In genomic region chr12:80111131-80112070, GRCm38 (mm10) we compare ENCODE assay signal across 8 mouse cellular contexts. TPM values are rescaled to one million over a fixed set of nuclear protein-coding genes. Genes with fewer than 3 reads are reported as not detected.
DNase-seq lines count a peak whose midpoint lies in the region; ATAC-seq lines count a peak whose summit lies in the region.

No protein-coding gene starts in this region.

- H3K4me1 ChIP-seq in hindbrain, embryonic 13.5 days (replicated peaks), result peaks cover 47% of the 10 kb centered on the region

- under 1% methylated on average over 29 of the region's 29 CpGs for WGBS in hindbrain, embryonic 13.5 days

- ATAC-seq in erythroid progenitor cell, adult 5-6 weeks (replicated peaks; ENCODE audit: low FRiP score, poor library complexity, severe bottlenecking), result peak; percentile 16; the same call in 1 of the 2 replicates
- no peak for ATAC-seq in hindbrain, embryonic 13.5 days (ENCODE audit: low FRiP score)

- H3K27me3 ChIP-seq in hindbrain, embryonic 13.5 days, result peaks cover 37% of the 10 kb centered on the region

- peak overlapping the region; percentile 64 for H3K4me3 ChIP-seq in hindbrain, embryonic 13.5 days

- H3K4me2 ChIP-seq in hindbrain, embryonic 13.5 days, result peak overlapping the region; percentile 94

- H3K9ac ChIP-seq in hindbrain, embryonic 13.5 days, result peak overlapping the region; percentile 89

- intact Hi-C loops in left cerebral cortex, postnatal 4 days (cut with DNase I), result no loop called here
- intact Hi-C loops in left cerebral cortex, postnatal 14 days (cut with DNase I), result loop anchor here (2.0 to 5.0 kb wide), 2 partner anchors 49 to 139 kb away; no protein-coding TSS in a partner anchor

- H3K27ac ChIP-seq in hindbrain, embryonic 13.5 days, result peak overlapping the region; percentile 82

- DNase-seq in urinary bladder, postnatal 25 days (ENCODE audit: low spot score), result peak; percentile 38
- no peak for DNase-seq in urinary bladder, postnatal 10 days (ENCODE audit: low spot score)
- DNase-seq in liver, result peak; percentile 55
- peak; percentile 66 for DNase-seq in naive thymus-derived CD4-positive, alpha-beta T cell, adult 2 months (ENCODE audit: low read depth)
- DNase-seq in left cerebral cortex, postnatal 4 days, result no peak
- no peak for DNase-seq in left cerebral cortex, postnatal 14 days (ENCODE audit: low spot score in 2 of 2)

- no peaks in the 10 kb centered on the region for H3K36me3 ChIP-seq in hindbrain, embryonic 13.5 days

- H3K9me3 ChIP-seq in hindbrain, embryonic 13.5 days, result no peaks in the 10 kb centered on the region

RNA-seq across cellular contexts. Expression of gene Zfp36l1, which starts 1.4 kb away (rescaled TPM):
- 52.0 and 100 TPM in 2 replicates for total RNA-seq in erythroid progenitor cell, adult 5-6 weeks (2015; ENCODE audit: low replicate concordance)
- 5.8 and 9.2 TPM in 2 replicates for total RNA-seq in erythroid progenitor cell, adult 5-6 weeks (2017; ENCODE audit: low replicate concordance)
- polyA plus RNA-seq in hindbrain, embryonic 13.5 days (2015; fragmentation: Nextera tagmentation; extraction: Ambion mirVana), result 44.6 and 53.1 TPM in 2 replicates
- total RNA-seq in left cerebral cortex, postnatal 4 days (2021), result 10 to 100 TPM; 47.2 to 54.4 TPM
- 10 to 100 TPM; 36.3 to 39.5 TPM for total RNA-seq in left cerebral cortex, postnatal 14 days (2021)

Comparison
In these comparisons a context has a peak if more than half of its experiments do, and no peak if none do; other contexts are left out.
1. DNase-seq: peak in urinary bladder, postnatal 25 days (single experiment), liver (single experiment) and naive thymus-derived CD4-positive, alpha-beta T cell, adult 2 months (single experiment); none in urinary bladder, postnatal 10 days (single experiment), left cerebral cortex, postnatal 4 days (single experiment) and left cerebral cortex, postnatal 14 days (0 of 2).